Mouse (Mus musculus) bone marrow macrophage, adult 2 months (primary cell): ENCODE data around the gene Cfap61. TPM values are rescaled to one million over a fixed set of nuclear protein-coding genes. Genes with fewer than 3 reads are reported as not detected.
A peak's percentile ranks its signal among the peaks of the same experiment; 100 is the strongest.
"Not testable (repeated sequence)": the region's sequence is repeated elsewhere in the genome, so short reads cannot be mapped to it uniquely, and the experiment has no call there.

Experiments
- H3K27ac ChIP-seq: 2 replicates; pipeline ENCODE4 v1.5.1; 2012; ENCODE audit warnings: low read depth, low read length; ENCODE audit not compliant: insufficient read depth
- H3K4me1 ChIP-seq: 2 replicates; pipeline ENCODE4 v1.6.1; 2012; ENCODE audit warnings: low read length; ENCODE audit not compliant: control insufficient read depth, insufficient read depth
- H3K4me3 ChIP-seq: 2 replicates; pipeline ENCODE4 v1.5.1; 2012; ENCODE audit warnings: mild to moderate bottlenecking, low read length, moderate library complexity; ENCODE audit not compliant: insufficient read depth
- CTCF ChIP-seq: IDR thresholded peaks from 2 replicates; pipeline ENCODE4 v1.5.1; 2012; ENCODE audit warnings: low read depth, mild to moderate bottlenecking, low read length, moderate library complexity
- POLR2A ChIP-seq: IDR thresholded peaks from 2 replicates; pipeline ENCODE4 v1.6.1; 2012; ENCODE audit warnings: mild to moderate bottlenecking, low read depth, low read length, borderline replicate concordance
- polyA plus RNA-seq: library from polyadenylated mRNA; stranded (reverse); fragments of >200 nt; gene quantifications from 2 replicates; pipeline ENCODE4 v1.2.4, GENCODE M21; 2012; ENCODE audit not compliant: missing spikeins, insufficient read depth, insufficient read length

Cfap61 gene
- not detected in 2 replicates for polyA plus RNA-seq

DNA sequence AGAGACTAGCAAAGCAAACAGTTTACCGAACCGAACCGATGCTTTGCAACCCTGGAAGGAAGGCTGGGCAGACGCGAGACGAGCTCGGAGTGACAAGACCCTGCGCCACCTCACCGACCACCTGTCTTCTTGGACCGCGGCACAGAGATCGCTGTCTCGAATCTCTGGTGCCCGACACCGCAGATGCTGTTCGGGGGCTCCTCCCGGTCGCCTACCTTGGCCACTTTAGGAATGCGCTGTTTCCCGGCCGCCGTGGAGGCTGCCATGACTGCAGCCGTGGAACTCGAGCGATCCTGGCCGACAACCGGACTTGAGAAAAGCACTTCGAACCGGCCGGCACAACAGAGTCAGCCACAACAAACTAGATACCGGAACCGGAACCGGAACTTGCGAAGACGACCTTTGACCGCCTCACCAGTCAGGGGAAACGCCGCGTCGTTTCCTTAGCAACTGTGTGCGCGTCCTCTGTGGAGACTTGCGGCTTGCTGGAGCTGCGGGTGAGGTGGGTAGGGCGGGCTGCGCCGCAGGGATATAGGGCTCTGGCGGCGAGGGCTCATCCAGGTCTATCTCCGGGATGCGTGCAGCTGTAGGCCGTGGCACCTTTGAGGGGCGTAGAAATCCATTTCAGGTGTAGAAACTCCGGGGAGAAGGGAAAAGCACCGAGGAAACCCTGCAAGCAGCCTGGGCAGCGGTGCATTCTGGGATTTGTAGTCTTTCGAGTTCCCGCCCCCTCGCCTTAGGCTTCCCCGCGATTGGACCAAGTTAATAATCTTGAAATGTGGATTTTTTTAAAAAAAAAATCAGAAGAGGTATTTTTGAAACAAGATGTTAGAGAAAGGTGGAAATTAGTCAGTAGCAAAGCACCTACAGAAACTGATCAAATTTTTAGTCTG lies at the start of gene Cfap61, which contains the start of gene Crnkl1:
TSS of gene Cfap61 (plus strand) at position 446 of the 893 bp plus-strand sequence.
TSS of gene Crnkl1 (minus strand) at position 676 of the 893 bp plus-strand sequence.
- no peak within 1 kb of the TSS for H3K27ac ChIP-seq
- peak within 1 kb of the TSS; percentile 99 for H3K4me3 ChIP-seq
- no peak for TF ChIP-seq CTCF
- no peak for TF ChIP-seq POLR2A
- peaks cover 4% of the 10 kb centered on the region for H3K4me1 ChIP-seq

DNA sequence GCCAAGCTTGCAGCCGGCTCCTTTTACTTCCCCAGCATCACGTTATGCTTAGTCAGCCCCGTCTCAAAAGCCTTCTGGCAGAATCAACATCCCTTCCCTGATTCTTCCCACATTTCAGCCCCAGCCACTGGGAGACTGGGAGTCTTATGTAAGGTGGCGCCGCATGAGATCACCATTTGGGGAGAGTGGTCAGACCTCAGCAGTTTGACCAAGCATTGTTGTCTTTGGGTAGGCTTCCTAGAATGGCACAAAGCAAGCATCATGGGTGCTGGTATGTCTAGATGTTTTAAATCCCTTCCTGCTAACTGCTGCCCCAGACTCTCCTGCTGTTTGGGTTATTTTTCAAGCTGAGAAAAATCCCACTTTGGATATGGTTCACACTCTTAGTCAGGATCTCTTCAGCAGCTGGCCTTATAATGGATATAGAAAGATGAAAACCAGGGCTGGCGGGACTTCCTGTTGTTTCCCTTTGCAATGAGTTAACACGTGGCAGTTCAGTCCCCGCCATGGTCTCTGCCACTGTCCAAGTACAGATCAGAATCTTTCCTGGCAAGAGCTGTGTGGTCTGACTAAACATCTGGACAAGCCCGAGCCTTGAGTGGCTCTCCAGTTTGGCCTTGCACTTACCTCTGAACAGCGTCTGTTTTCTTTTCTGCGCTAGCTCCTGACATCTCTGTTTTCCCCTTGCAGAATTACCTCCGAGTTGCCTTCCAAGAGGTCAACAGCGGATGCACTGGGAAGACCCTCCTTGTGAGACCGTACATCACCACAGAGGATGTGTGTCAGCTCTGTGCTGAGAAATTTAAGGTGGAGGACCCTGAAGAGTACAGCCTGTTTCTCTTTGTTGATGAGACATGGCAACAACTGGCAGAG lies 49.4 kb upstream of the Cfap61 start:
- no peak overlapping the region for H3K4me3 ChIP-seq
- TF ChIP-seq CTCF (no peak), POLR2A (no peak)
- H3K4me1 ChIP-seq, result peaks cover 83% of the 10 kb centered on the region
- H3K27ac ChIP-seq, result peak overlapping the region; percentile 98

DNA sequence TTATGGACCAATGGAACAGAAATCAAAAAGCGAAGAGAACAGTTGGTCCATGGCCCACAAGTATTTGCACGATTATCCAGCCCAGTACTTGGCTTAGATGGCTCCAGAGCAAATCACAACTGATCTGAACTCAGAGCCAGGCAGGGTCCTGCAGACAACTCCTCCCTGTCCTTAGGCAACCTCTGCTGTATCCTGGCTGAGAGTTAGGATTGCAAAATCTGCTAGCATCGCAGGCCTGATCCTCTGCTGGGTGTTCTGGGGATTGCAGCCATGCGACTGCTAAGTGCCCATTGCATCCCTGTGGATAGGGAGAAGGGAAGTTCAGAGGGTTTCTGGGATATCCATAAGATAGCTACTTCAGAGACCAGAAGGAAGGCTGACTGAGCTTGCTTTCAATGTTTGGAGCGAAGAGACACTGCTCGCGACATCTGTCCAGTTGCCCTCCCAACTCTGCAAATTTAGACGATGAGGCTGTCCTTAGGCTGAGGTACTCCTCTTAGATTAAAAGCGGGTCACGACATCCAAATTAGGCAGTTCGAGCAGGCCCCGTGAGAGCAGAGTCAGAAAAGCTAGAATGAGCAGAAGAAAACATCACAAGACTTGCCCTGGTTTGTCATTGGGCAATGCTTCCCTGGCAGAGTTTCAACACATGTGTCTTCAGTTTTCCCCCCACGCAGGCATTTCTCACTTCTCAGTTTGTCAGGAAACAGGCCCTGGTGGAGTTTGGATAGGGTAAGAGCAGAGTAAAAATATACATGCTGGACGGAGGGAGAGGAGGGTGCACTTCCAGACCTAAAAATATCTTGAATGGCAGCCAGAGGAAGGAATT lies 46.4 kb upstream of the Cfap61 start:
- Histone ChIP-seq H3K4me1 (peaks cover 77% of the 10 kb centered on the region), H3K27ac (peak overlapping the region; percentile 99), H3K4me3 (no peak overlapping the region)
- no peak for TF ChIP-seq POLR2A
- peak; percentile 41 for TF ChIP-seq CTCF

DNA sequence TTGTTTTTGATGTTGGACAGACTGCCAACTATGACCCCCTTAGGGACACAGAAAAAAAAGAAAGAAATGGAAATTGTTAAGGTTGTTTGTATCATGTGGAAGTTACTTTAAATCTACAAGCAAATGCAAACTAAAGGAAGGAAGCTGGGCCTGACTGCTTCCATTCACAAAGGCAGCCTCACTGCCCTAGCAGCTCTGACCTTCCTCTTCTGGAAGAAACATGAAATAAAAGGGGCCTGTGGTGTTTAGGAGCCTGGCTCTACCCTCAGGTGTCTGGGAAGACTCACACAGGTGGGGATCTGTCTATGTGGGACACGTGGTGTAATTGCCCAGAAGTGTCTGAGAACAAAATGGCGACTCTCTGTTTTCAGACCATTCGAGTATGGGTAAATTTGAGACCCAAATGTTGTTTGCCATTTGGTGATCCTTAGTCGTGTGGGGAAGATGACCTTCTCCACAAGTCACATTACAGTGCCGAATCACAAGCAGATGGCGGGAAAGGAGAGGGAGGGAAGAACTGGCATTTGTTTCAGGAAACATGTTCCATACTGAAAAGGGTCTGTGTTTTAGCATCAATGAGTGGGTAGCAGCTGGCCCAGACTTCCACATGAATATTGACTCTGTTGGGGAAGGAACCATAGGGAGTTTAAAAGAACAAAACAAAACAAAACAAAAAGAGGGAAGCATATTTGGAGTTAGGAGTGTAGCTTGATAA lies 45.7 kb upstream of the Cfap61 start:
- Histone ChIP-seq H3K4me3 (no peak overlapping the region), H3K4me1 (peaks cover 72% of the 10 kb centered on the region), H3K27ac (peak overlapping the region; percentile 98)
- TF ChIP-seq POLR2A (no peak), CTCF (no peak)

DNA sequence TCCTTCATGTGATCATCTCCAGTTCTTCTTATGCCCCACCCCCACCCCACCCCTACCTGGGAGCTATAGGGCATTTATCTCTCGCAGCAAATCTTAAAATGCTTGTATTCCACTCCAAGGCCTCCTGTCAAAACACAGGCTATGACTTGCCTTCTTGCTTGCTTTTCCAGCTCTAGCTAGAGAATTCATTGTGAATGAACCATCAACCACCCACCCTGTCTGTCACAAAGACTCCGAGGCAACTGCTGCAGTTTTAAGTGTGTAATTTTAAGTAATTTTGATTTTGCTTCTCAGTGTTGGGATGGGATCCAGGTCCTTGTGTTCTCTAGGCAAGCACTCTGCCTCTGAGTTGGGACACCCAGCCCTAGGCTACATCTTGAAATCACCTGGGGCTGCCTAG lies 44.0 kb upstream of the Cfap61 start:
- Histone ChIP-seq H3K4me1 (peaks cover 58% of the 10 kb centered on the region), H3K4me3 (no peak overlapping the region), H3K27ac (peak overlapping the region; percentile 98)
- TF ChIP-seq POLR2A (no peak), CTCF (no peak)

DNA sequence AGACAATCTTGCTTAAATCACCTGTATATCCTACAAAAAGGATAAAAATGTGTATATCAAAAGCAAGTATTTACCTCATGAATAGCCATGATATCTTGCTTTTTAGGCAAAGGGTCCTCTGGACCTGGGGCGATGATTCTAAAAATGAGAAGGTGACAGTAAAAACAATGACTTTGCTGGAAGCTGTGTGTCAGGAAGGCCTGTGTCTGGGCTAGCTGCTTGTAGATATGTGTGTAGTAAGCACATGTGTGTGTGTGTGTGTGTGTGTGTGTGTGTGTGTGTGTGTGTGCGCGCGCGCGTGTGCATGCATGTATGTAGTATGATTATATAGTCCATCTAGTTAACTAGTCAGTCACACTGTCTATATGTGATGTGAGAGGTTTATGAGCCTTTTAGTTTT lies 40.8 kb upstream of the Cfap61 start:
- no peak for TF ChIP-seq CTCF
- TF ChIP-seq POLR2A, result no peak
- Histone ChIP-seq H3K4me1 (peaks cover 48% of the 10 kb centered on the region), H3K4me3 (no peak overlapping the region), H3K27ac (no peak overlapping the region)

DNA sequence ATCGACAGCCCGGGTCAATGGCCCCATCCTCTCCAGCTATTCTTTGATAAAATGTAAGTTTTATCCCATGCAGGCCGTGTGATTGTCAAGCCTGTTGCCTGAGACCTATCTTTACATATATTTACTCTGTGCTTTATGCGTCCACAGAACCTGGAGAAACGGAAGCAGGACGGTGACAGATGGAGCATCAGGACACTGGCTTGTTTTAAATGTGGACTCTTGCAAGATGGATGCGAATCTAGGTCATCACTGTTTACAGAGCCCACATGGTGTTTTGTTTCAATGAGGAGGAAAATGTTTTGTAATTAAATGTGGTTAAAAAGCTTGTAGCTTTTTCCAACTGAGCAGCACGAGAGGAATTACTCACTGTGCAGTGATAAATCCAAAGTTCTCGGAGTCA lies 36.5 kb upstream of the Cfap61 start:
- peaks cover 27% of the 10 kb centered on the region for H3K4me1 ChIP-seq
- no peak overlapping the region for H3K4me3 ChIP-seq
- H3K27ac ChIP-seq, result no peak overlapping the region
- TF ChIP-seq POLR2A, result no peak
- no peak for TF ChIP-seq CTCF

DNA sequence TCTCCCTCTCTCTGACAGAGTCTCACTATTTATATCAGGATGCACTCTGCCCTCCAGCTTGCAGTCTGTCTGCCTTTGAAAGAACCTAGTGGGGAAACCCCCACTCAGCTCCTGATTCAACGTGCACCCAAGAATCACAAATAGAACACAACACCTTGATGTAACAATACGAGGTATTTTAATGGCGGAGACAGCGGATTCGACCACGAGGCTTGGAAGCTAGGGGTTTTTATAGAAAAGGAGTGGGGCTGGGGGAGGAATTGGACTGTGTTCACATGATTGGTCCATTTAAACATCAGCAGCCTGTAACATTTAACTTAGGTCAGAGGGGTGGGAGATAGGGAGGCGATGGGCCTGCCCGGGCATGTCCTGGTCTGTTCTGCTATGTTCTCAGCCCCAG lies 34.3 kb upstream of the Cfap61 start:
- H3K4me1 ChIP-seq, result peaks cover 28% of the 10 kb centered on the region
- H3K27ac ChIP-seq, H3K4me3 ChIP-seq: not testable (repeated sequence)

DNA sequence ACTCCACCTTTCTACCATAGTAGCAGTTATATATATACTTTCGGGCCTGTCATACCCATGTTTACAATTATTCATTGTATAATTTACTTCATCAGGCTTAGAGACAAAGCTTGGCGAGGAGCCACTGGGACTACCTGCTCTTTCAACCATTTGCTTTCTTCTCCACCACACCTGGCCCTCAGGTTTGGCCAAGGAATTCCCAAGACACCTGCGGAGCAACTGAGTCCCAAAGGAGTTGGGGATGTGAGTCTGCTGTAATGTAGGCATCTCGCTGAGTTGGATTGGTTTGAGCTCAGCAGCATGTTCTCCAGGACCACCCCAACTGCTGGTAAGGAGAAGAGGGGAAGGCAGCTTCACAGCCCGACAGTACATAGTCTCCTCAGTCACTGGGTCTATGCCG lies 32.7 kb upstream of the Cfap61 start, which contains the start of gene Naa20:
TSS of gene Naa20 (plus strand) at position 239 of the 400 bp plus-strand sequence.
- H3K4me3 ChIP-seq, result peak within 1 kb of the TSS; percentile 95
- H3K4me1 ChIP-seq, result peaks cover 36% of the 10 kb centered on the region
- TF ChIP-seq POLR2A, result no peak
- no peak for TF ChIP-seq CTCF
- H3K27ac ChIP-seq, result peak within 1 kb of the TSS; percentile 9; the same call in 1 of the 2 replicates
